Mouse (Mus musculus) frontal cortex, adult 2 months (tissue): Measurements from ENCODE around the gene Ptpa. TPM values are rescaled to one million over a fixed set of nuclear protein-coding genes. Genes with fewer than 3 reads are reported as not detected.

Source experiments
- DNase-seq, 2 experiments: peaks; one replicate each; pipeline ENCODE4 v3.0.0; 2022; ENCODE audit warnings: low spot score in 1 of 2; ENCODE audit errors: extremely low spot score in 1 of 2
- polyA plus RNA-seq: library from polyadenylated mRNA; depleted of rRNA; stranded (reverse); fragments of >200 nt; gene quantifications from 2 replicates; pipeline ENCODE4 v1.2.3, GENCODE M21; 2012; rRNA removed

Ptpa gene
- polyA plus RNA-seq, 1 experiment = 161 TPM

DNA sequence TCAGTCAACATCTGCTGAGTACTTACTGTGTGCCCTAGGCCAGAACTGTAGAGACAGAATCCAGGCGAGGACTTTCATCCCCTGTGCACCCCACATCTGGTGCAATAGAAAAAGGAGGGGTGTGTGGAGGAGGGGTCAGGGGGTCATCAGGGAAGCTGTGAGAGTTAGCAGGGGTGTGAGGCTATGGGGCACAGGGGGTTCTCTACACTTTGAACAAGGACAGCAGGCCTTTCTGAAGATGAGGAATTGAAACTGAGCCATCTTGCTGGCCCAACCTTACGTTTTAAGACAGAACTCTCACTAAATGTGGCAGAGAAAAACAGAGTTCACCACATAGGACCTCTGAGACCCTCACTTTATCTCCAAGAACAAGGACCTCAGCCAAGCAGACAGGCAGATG lies 74.5 kb downstream of the Ptpa start:
- DNase-seq = no peak

DNA sequence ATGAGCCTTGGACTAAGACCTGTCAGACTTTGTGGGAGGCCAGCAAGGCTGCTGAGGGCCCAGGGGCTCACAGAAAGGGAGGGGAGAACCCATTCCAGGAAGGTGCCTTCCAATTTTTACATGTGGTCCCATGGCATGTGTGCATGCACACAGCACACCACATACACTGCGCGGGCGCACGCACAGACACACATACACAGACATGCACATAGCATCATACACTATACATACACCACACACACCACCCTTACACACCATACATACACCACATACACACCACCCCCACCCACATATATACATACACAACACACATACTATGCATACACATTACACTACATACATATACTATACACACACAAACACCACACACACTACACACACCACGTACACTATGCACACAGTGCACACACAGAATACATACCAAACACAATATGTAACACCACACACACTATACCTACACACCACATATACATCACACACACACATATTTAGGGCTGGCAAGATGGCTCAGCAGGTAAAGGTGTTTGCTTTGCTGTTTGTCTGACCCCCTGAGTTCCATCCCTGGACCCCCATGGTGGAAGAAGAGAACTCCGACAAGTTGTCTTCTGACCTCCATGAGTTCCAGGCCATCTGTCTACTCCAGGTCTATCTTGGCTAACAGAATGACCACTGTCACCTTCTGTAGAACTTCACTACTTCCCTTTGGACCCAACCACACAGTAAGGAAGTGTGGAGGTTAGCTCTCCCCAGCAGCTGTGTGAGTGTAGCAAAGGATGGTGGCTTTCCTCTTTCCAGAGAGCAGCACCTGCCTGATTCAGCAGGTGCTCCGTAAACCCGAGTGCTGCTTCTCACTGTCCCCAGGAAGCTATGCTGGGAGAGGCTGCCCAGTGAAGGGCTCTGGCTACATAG lies 79.4 kb downstream of the Ptpa start:
- DNase-seq = no peak

DNA sequence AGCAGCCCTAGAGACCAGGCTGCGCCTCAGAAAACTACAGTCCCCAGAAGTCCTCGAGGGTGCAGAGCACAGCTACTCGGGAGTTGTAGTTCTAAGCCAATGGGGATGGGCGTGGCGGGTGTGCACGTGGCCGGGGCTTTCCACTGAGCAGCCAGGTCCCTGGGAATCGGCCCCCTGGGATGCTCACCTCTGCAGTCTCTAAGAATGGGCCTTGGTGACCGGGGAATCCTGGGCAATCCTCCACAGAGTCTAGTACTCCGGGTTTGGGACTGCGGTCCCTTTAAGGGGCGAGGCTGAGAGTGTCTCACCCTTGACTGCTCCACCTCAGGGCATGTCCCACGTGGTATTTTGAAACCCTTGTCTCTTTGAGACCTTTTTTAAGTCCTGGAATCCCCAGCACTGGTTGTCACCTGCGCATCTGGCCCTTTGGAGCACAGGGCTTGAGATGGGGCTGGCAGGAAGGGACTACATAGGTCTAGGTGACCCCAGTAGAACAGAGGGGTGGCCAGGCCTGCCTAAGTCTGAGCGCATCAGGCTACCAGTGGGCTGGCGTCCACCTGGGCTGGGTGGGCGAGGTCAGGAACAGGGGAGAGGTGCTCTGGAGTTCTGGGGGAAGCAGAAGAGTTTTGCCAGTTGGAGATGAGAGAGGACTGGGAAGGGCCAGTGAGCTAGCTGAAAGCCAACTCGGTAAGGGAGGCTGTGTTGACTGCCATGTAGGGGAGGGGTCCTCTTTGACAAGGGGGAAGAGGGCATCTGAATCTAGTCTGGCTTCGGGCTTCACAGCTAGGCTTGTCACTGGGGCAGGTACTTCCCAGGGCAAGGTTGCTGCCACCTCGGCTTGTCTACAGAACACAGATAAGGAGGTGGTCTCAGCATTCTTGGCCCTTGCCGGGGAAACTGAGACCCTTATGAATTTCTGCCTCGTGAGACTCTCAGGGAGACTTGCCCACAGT lies 80.3 kb downstream of the Ptpa start:
- DNase-seq = peak in 1 of 2 experiments; percentile 72

Other genes starting within 250 kb of the Ptpa start
- gene Endog, start 244.5 kb upstream of the Ptpa start, polyA plus RNA-seq = 31.9 and 34.3 TPM in 2 replicates
- 55.7 and 56.5 TPM in 2 replicates for gene Spout1, start 237.6 kb upstream of the Ptpa start, polyA plus RNA-seq
- gene Kyat1, start 210.2 kb upstream of the Ptpa start, polyA plus RNA-seq = 26.8 and 29.8 TPM in 2 replicates
- 35.1 and 35.7 TPM in 2 replicates for gene Lrrc8a, start 178.3 kb upstream of the Ptpa start, polyA plus RNA-seq
- 22.6 and 24.8 TPM in 2 replicates for gene Gm28035, start 175.5 kb upstream of the Ptpa start, polyA plus RNA-seq
- gene Phyhd1, start 149.8 kb upstream of the Ptpa start, polyA plus RNA-seq = 33.8 and 34.0 TPM in 2 replicates
- not detected in 2 replicates for gene Gm28038, start 135.0 kb upstream of the Ptpa start, polyA plus RNA-seq
- 14.3 and 16.3 TPM in 2 replicates for gene Dolk, start 129.7 kb upstream of the Ptpa start, polyA plus RNA-seq
- gene Nup188, start 129.6 kb upstream of the Ptpa start, polyA plus RNA-seq = 18.3 and 19.4 TPM in 2 replicates
- 569 and 584 TPM in 2 replicates for gene Sh3glb2, start 56.7 kb upstream of the Ptpa start, polyA plus RNA-seq
- 80.9 and 86.8 TPM in 2 replicates for gene Miga2, start 51.8 kb upstream of the Ptpa start, polyA plus RNA-seq
- gene Dolpp1, start 23.8 kb upstream of the Ptpa start, polyA plus RNA-seq = 40.2 and 45.8 TPM in 2 replicates
- gene Crat, start 226 bp upstream of the Ptpa start, polyA plus RNA-seq = 46.7 and 53.1 TPM in 2 replicates
- gene Ier5l, start 58.2 kb downstream of the Ptpa start, polyA plus RNA-seq = 14.6 and 17.6 TPM in 2 replicates
- 4.2 and 5.7 TPM in 2 replicates for gene Cstad, start 179.0 kb downstream of the Ptpa start, polyA plus RNA-seq